Mouse (Mus musculus) embryonic facial prominence, embryonic 12.5 days (tissue): Measurements from ENCODE around the gene Nlrp6. TPM values are rescaled to one million over a fixed set of nuclear protein-coding genes. Genes with fewer than 3 reads are reported as not detected.

Experiments used
- ATAC-seq: fragments of 200-750 bp; cut with Nextera tagmentation; 2 replicates; pipeline ENCODE4 v1.8.0; 2017; ENCODE audit not compliant: insufficient number of reproducible peaks, insufficient read depth, low FRiP score, low TSS enrichment
- H3K27ac ChIP-seq: fragments of 300-500 bp; sonication (generic); 2 replicates; pipeline ENCODE4 v1.5.1; 2016; ENCODE audit warnings: mild to moderate bottlenecking
- H3K27me3 ChIP-seq: fragments of 300-500 bp; sonication (generic); 2 replicates; pipeline ENCODE4 v1.6.1; 2016; ENCODE audit warnings: mild to moderate bottlenecking, moderate library complexity
- H3K36me3 ChIP-seq: fragments of 300-500 bp; sonication (generic); 2 replicates; pipeline ENCODE4 v1.6.1; 2016; ENCODE audit warnings: mild to moderate bottlenecking
- H3K4me1 ChIP-seq: fragments of 300-500 bp; sonication (generic); 2 replicates; pipeline ENCODE4 v1.6.1; 2016
- H3K4me2 ChIP-seq: fragments of 300-500 bp; sonication (generic); replicated peaks from 2 replicates; pipeline ENCODE4 v1.6.1; 2016; ENCODE audit warnings: mild to moderate bottlenecking, moderate library complexity
- H3K4me3 ChIP-seq: fragments of 300-500 bp; sonication (generic); 2 replicates; pipeline ENCODE4 v1.5.1; 2016; ENCODE audit warnings: mild to moderate bottlenecking
- H3K9ac ChIP-seq: fragments of 300-500 bp; sonication (generic); 2 replicates; pipeline ENCODE4 v1.6.1; 2016; ENCODE audit warnings: mild to moderate bottlenecking, moderate library complexity
- H3K9me3 ChIP-seq: fragments of 300-500 bp; sonication (generic); 2 replicates; pipeline ENCODE4 v1.6.1; 2016; ENCODE audit warnings: mild to moderate bottlenecking, moderate library complexity
- WGBS: fragments of 180-500 bp; shearing (Covaris S2); methylation state at CpG from one replicate; pipeline ENCODE4 v1.1.7; 2016; 5-methylcytosine and 5-hydroxymethylcytosine counted together
- polyA plus RNA-seq: library from polyadenylated mRNA; unstranded; fragments of >200 nt; fragmentation: Nextera tagmentation; extraction: Ambion mirVana; gene quantifications from 2 replicates; pipeline ENCODE4 v1.2.1, GENCODE M21; 2016

The Nlrp6 gene
- polyA plus RNA-seq, 1 experiment from 2014 or later, result 0.13 TPM

DNA sequence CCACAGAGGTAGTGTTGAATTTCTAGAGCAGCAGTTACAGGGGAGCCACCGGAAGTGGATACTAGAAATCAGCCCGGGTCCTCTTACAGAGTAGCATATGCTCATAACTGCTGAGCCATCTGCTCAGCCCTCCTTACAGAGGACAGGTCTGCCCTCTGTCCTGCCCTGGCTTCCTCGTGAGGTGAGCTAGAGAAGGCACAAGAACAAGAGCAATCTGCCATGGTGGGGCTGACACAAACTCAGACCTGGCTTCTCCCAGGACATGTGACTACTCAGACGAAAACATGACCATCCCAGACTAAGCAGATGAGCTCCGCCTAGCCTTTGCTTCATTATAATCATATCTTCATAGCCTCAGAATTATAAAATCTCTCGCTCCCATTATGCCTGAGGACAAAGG is 31.1 kb downstream of the Nlrp6 start:
- Histone ChIP-seq H3K4me2 (no peak overlapping the region), H3K4me1 (peaks cover 53% of the 10 kb centered on the region), H3K9ac (no peak overlapping the region), H3K9me3 (no peaks in the 10 kb centered on the region), H3K4me3 (no peak overlapping the region), H3K27me3 (no peaks in the 10 kb centered on the region), H3K36me3 (peaks cover 44% of the 10 kb centered on the region), H3K27ac (no peak overlapping the region)
- no peak for ATAC-seq
- 63% methylated on average over 6 of the region's 6 CpGs for WGBS

DNA sequence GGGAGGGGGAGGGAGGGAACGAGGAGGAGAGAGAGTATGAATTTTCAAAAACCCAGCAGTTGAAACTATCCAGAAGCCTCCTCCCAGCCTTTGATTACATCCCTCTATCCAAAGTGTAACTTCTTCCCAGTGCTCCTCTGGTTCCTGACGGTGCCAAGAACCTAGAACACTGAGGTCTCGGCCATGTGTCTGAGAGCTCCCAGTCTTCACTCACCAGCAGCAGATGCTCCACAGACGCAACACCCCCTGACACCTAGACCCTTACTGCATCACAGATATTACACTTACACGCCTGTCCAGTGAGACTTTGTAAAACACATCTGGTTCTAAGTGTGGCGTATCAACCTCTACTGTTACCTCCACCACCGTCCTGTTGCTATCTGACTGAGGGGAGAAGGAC is 31.7 kb downstream of the Nlrp6 start:
- Histone ChIP-seq H3K4me1 (peaks cover 53% of the 10 kb centered on the region), H3K36me3 (peaks cover 37% of the 10 kb centered on the region), H3K4me3 (no peak overlapping the region), H3K9ac (no peak overlapping the region), H3K4me2 (no peak overlapping the region), H3K9me3 (no peaks in the 10 kb centered on the region), H3K27me3 (no peaks in the 10 kb centered on the region), H3K27ac (no peak overlapping the region)
- no peak for ATAC-seq
- 80% methylated on average over 6 of the region's 7 CpGs for WGBS

DNA sequence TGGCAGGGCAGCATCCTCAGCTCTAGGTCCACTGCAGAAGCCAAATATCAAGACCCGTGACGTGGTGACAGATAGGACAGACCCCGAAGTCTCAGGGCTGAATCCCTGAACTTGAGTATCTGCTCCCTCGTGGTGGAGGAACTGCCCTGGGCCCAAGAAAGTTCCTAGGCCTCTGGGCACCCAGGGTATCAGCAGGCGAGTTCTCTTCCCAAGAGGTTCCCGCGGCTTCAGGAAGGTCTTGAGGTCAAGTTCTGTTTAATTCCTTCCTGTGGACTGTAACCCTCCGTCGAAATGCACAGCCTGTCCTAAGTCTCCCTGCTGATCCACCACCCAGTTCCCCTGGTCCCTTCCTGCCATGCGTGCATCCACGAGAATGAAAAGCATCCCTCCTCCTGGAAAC is 32.4 kb downstream of the Nlrp6 start:
- H3K36me3 ChIP-seq, result peaks cover 30% of the 10 kb centered on the region
- no peak overlapping the region for H3K27ac ChIP-seq
- 78% methylated on average over 11 of the region's 11 CpGs for WGBS
- no peaks in the 10 kb centered on the region for H3K9me3 ChIP-seq
- H3K4me3 ChIP-seq, result no peak overlapping the region
- H3K9ac ChIP-seq, result no peak overlapping the region
- no peak for ATAC-seq
- no peaks in the 10 kb centered on the region for H3K27me3 ChIP-seq
- peaks cover 53% of the 10 kb centered on the region for H3K4me1 ChIP-seq
- H3K4me2 ChIP-seq, result 0 out of 2 replicates have a peak overlapping the region, but pooled peaks have one; percentile 87

GRCm38 (mm10) chr7:140953800-140954732 is 33.4 kb downstream of the Nlrp6 start:
- H3K9ac ChIP-seq, result peak overlapping the region; percentile 78
- H3K36me3 ChIP-seq, result peaks cover 21% of the 10 kb centered on the region
- WGBS, result 57% methylated on average over 15 of the region's 15 CpGs
- peak overlapping the region; percentile 48; the same call in 1 of the 2 replicates for H3K27ac ChIP-seq
- peak overlapping the region; percentile 66 for H3K4me3 ChIP-seq
- peaks cover 53% of the 10 kb centered on the region for H3K4me1 ChIP-seq
- peak overlapping the region; percentile 87 for H3K4me2 ChIP-seq
- H3K9me3 ChIP-seq, result no peaks in the 10 kb centered on the region
- no peaks in the 10 kb centered on the region for H3K27me3 ChIP-seq
- ATAC-seq, result no peak

DNA sequence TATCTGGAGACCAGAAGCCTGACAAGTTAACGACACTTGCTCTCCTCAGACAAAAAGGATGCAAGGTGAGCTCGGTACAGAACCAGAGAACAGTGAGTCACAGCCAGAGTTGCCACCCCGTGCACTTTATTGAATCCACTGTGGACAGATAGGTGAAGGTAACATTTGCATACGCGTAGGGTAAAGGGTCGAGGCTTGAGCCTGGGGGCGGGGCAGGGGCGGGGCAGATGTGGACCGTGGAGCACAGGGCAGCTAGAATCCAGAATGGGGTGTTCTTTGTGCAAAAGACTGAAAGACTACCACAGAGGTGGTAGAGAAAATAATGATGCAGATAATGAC is 34.0 kb downstream of the Nlrp6 start:
- H3K4me1 ChIP-seq, result peaks cover 53% of the 10 kb centered on the region

GRCm38 (mm10) chr7:140955342-140955741 is 34.6 kb downstream of the Nlrp6 start:
- Histone ChIP-seq H3K27me3 (no peaks in the 10 kb centered on the region), H3K36me3 (peaks cover 8% of the 10 kb centered on the region), H3K4me1 (peaks cover 47% of the 10 kb centered on the region), H3K27ac (peak overlapping the region; percentile 96), H3K4me3 (peak overlapping the region; percentile 66), H3K9ac (peak overlapping the region; percentile 78), H3K9me3 (no peaks in the 10 kb centered on the region), H3K4me2 (peak overlapping the region; percentile 87)
- ATAC-seq, result peak; percentile 36; the same call in 1 of the 2 replicates
- 10% methylated on average over 17 of the region's 17 CpGs for whole genome bisulfite sequencing

More for the DNA sequence above, 34.0 kb downstream of the Nlrp6 start:
- no peaks in the 10 kb centered on the region for H3K9me3 ChIP-seq
- peaks cover 15% of the 10 kb centered on the region for H3K36me3 ChIP-seq
- ATAC-seq, result no peak
- no peaks in the 10 kb centered on the region for H3K27me3 ChIP-seq
- peak overlapping the region; percentile 87 for H3K4me2 ChIP-seq
- H3K9ac ChIP-seq, result peak overlapping the region; percentile 78
- H3K4me3 ChIP-seq, result peak overlapping the region; percentile 66
- H3K27ac ChIP-seq, result peak overlapping the region; percentile 96
- 8% methylated on average over 9 of the region's 9 CpGs for WGBS

GRCm38 (mm10) chr7:140955758-140956555 is 35.3 kb downstream of the Nlrp6 start, which contains the start of the genes Gm45717 and Ifitm2:
Gene Gm45717, minus strand, starts transcription at chr7:140955937.
Gene Ifitm2, minus strand, starts transcription at chr7:140955987.
- 7% methylated on average over 11 of the region's 11 CpGs for WGBS
- Histone ChIP-seq H3K27ac (peak within 1 kb of the TSS; percentile 96), H3K4me2 (peak within 1 kb of the TSS; percentile 87), H3K27me3 (no peaks in the 10 kb centered on the region), H3K4me3 (peak within 1 kb of the TSS; percentile 66), H3K4me1 (peaks cover 42% of the 10 kb centered on the region), H3K9ac (peak within 1 kb of the TSS; percentile 78), H3K36me3 (peaks cover 7% of the 10 kb centered on the region; the same call in 1 of the 2 replicates), H3K9me3 (no peaks in the 10 kb centered on the region)
- ATAC-seq, result peak; percentile 80

DNA sequence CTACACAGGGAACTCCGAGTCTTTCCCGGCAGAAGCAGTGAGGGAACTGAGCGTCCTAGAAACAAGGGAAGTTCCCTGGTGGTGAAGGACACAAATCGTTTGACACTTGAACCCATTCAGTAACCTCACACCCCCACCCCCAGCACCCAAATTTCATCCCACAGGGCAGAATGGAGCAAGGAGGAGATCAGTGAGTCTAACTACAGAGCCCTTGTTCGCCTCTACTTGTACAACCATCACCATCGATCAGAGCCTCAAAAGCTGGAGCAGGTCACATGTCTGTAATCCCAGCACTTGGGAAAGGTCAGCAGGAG is 35.8 kb downstream of the Nlrp6 start:
- Histone ChIP-seq H3K9ac (no peak overlapping the region), H3K27me3 (no peaks in the 10 kb centered on the region), H3K4me1 (peaks cover 36% of the 10 kb centered on the region), H3K27ac (peak overlapping the region; percentile 96), H3K36me3 (peaks cover 7% of the 10 kb centered on the region; the same call in 1 of the 2 replicates), H3K9me3 (no peaks in the 10 kb centered on the region), H3K4me2 (peak overlapping the region; percentile 87), H3K4me3 (0 out of 2 replicates have a peak overlapping the region, but pooled peaks have one; percentile 66)
- 34% methylated on average over 6 of the region's 6 CpGs for WGBS
- peak; percentile 1; the same call in 1 of the 2 replicates for ATAC-seq

DNA sequence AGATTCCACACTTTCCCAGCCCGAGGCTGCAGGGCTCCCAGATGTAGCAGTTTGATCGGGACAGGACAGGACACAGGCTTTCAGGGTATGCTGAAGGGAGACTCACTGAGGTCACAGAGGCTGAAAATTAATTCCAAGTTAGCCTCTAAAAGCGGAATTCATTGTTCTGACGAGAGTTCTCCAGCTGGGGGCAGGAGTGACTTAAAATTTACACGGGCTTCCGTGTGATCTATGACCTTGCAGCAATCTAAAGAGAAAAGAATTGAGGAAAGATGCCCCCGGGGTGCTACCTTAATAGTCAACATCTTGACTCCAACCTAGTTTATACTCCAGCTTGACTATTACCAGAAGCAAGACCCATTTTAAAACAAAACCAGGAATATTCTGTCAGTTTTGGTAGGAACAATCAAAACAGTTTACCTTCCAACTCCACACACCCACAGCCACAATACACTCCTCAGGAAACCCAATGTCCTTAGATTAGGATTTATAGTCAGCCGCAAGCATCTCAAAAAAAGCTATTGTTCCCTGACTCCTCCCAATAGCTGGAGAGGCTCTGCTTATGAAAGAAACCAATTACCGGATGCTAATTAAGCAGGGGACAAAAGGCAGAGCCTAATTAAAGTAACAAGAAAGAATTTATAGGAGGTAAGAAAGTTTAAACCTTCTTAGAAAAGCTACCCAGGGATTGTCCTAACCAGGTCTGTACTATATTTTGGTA is 38.6 kb downstream of the Nlrp6 start:
- Histone ChIP-seq H3K4me2 (no peak overlapping the region), H3K9me3 (no peaks in the 10 kb centered on the region), H3K4me3 (no peak overlapping the region), H3K27me3 (no peaks in the 10 kb centered on the region), H3K4me1 (peaks cover 12% of the 10 kb centered on the region), H3K9ac (no peak overlapping the region), H3K27ac (no peak overlapping the region), H3K36me3 (no peaks in the 10 kb centered on the region)
- whole genome bisulfite sequencing, result 6% methylated on average over 9 of the region's 9 CpGs
- ATAC-seq, result no peak

GRCm38 (mm10) chr7:140960026-140960425 is 39.3 kb downstream of the Nlrp6 start:
- no peak overlapping the region for H3K9ac ChIP-seq
- H3K36me3 ChIP-seq, result no peaks in the 10 kb centered on the region
- peaks cover 7% of the 10 kb centered on the region; the same call in 1 of the 2 replicates for H3K4me1 ChIP-seq
- no peak overlapping the region for H3K4me3 ChIP-seq
- H3K27ac ChIP-seq, result no peak overlapping the region
- no peaks in the 10 kb centered on the region for H3K27me3 ChIP-seq
- H3K4me2 ChIP-seq, result no peak overlapping the region
- H3K9me3 ChIP-seq, result no peaks in the 10 kb centered on the region
- ATAC-seq, result no peak
- WGBS, result 74% methylated on average over 5 of the region's 5 CpGs

DNA sequence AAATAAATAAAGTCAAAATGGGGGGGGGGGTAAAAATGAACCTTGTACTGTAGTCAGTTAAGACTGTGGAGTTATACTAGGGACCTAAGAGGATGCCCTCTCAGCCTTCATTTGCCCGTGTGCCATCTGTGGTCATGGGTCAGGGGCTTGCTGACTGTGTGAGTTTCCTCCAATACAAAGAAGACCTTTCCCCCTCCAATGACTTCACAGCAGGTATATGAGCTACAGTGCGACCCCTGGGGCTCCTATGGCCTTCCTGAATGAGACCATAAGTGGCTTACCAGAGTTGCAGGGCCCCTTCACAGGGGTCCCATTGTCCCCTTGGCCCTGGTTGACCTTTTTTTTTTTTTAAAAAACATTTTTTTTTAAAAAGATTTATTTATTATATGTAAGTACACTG is 40.7 kb downstream of the Nlrp6 start:
- no peak for ATAC-seq
- H3K9ac ChIP-seq, result no peak overlapping the region

More for the DNA sequence above, 40.7 kb downstream of the Nlrp6 start:
- H3K4me1 ChIP-seq, result peaks cover 3% of the 10 kb centered on the region; the same call in 1 of the 2 replicates
- no peaks in the 10 kb centered on the region for H3K9me3 ChIP-seq
- no peak overlapping the region for H3K4me3 ChIP-seq
- H3K36me3 ChIP-seq, result no peaks in the 10 kb centered on the region
- H3K27ac ChIP-seq, result no peak overlapping the region
- no peak overlapping the region for H3K4me2 ChIP-seq
- WGBS, result 54% methylated on average over 2 of the region's 2 CpGs
- no peaks in the 10 kb centered on the region for H3K27me3 ChIP-seq
